Mouse (Mus musculus) thymus, adult 2 months (tissue): ENCODE data around the gene Mettl11b.

ENCODE experiments used
- CTCF ChIP-seq: fragments of 200-500 bp; IDR thresholded peaks from 2 replicates; pipeline ENCODE4 v1.5.1; 2012; ENCODE audit warnings: mild to moderate bottlenecking, control low read depth, low read length, moderate library complexity, borderline replicate concordance; ENCODE audit not compliant: control insufficient read depth, poor library complexity, insufficient read depth; ENCODE audit errors: extremely low read depth
- POLR2A ChIP-seq: fragments of 200-500 bp; IDR thresholded peaks from 2 replicates; pipeline ENCODE4 v1.6.1; 2012; ENCODE audit warnings: mild to moderate bottlenecking, low read length, control low read depth, moderate library complexity; ENCODE audit not compliant: control insufficient read depth, poor library complexity, insufficient read depth; ENCODE audit errors: extremely low read depth

DNA sequence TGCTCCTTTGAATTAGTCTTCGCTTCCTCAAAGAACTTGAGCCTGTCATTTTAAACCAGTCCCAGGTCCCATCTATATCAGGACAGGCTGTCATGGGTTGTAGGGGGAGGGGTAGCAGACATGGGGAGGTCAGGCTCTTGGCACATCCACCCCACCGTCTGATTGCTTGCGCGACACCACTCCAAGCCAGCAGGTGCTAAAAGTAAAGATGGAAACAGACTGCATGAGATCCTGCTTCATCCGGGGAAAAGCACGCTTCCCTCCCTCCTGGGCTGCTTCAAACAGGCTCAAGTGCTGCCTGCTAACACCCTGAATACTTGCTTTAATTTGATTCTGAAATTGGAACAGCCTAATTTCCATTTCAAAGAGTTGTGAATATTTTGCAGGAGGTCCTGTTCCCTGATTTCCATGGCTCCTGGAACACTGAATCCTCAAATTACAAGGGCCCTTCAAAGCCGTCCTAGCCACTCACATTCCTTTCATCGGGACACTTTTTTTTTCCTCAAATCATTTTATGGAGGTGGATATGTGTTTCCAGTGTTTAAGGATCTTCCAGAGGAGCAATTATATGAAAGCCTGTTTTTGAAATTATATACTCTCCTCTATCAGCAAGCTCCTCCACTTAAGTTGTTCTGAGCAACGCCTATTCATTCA, at the start of gene Mettl11b:
- TF ChIP-seq POLR2A = no peak
- TF ChIP-seq CTCF = no peak
